Mouse (Mus musculus): ENCODE results near the gene Tmem131.

DNA sequence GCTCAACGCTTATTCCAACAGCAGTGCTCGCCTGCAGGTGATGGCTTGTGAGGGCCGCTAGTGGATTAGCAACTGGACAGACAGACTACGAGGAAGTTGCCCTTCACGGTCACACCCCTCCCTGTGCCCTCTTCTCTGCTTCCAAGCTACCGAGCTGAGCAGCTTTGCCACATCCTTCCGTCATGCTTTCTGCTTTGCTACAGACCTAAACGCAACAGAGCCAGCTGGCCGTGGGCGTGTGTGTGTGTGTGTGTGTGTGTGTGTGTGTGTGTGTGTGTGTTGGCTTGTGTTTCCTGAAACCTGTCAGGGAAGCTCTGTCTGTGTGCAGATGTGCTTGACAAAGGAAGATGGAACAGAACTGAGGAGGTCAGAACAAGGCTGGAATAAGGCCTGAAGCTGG lies 146.0 kb downstream of the Tmem131 start:
- TF ChIP-seq CTCF (conservative IDR thresholded peaks at IDR 0.05; ENCODE audit: low read length) (no peak), POU5F1 (IDR thresholded peaks at IDR 0.05; ENCODE audit: borderline replicate concordance, low read length) (no peak), NANOG (IDR thresholded peaks at IDR 0.05; ENCODE audit: borderline replicate concordance, low read length) (no peak)

All from E14TG2a.4 (cell line).